Mouse (Mus musculus): ENCODE data around the gene Megf9. TPM values are rescaled to one million over a fixed set of nuclear protein-coding genes. Genes with fewer than 3 reads are reported as not detected.
A peak's percentile ranks its signal among the peaks of the same experiment; 100 is the strongest.

The Megf9 gene
- polyA plus RNA-seq (2014; fragmentation: Nextera tagmentation; extraction: Ambion mirVana): 28.7 and 33.0 TPM in 2 replicates

GRCm38 (mm10) chr4:70534891-70535269 lies at the start of gene Megf9:
Gene Megf9 (minus strand): TSS chr4:70534995.
- DNase-seq (ENCODE audit: low spot score) (peak; percentile 99), ATAC-seq (peak; percentile 98)
- H3K9ac ChIP-seq (ENCODE audit: low read length): peak within 1 kb of the TSS; percentile 98
- under 1% methylated on average over 45 of the region's 46 CpGs for WGBS
- no peaks in the 10 kb centered on the region for H3K27me3 ChIP-seq (replicated peaks; ENCODE audit: control insufficient read depth, insufficient read depth, low read length)
- H3K36me3 ChIP-seq (ENCODE audit: control insufficient read depth, insufficient read depth, low read length): no peaks in the 10 kb centered on the region
- peak within 1 kb of the TSS; percentile 92 for H3K4me2 ChIP-seq (ENCODE audit: low read length)
- H3K9me3 ChIP-seq (replicated peaks; ENCODE audit: control insufficient read depth, low read length): no peaks in the 10 kb centered on the region
- peak within 1 kb of the TSS; percentile 100 for H3K27ac ChIP-seq (ENCODE audit: low read depth, low read length)
- peak within 1 kb of the TSS; percentile 93 for H3K4me3 ChIP-seq (ENCODE audit: low read depth, low read length)
- peaks cover 35% of the 10 kb centered on the region for H3K4me1 ChIP-seq (ENCODE audit: control insufficient read depth, insufficient read depth, low read length)

GRCm38 (mm10) chr4:70579654-70580053 lies 44.9 kb upstream of the Megf9 start:
- no peak for ATAC-seq

GRCm38 (mm10) chr4:70578301-70578700 lies 43.5 kb upstream of the Megf9 start:
- no peak overlapping the region for H3K9ac ChIP-seq (ENCODE audit: low read length)
- H3K4me2 ChIP-seq (ENCODE audit: low read length): no peak overlapping the region
- 56% methylated on average over 3 of the region's 3 CpGs for WGBS
- ATAC-seq (no peak), DNase-seq (ENCODE audit: low spot score) (no peak)
- H3K9me3 ChIP-seq (replicated peaks; ENCODE audit: control insufficient read depth, low read length): no peaks in the 10 kb centered on the region
- no peaks in the 10 kb centered on the region for H3K27me3 ChIP-seq (replicated peaks; ENCODE audit: control insufficient read depth, insufficient read depth, low read length)
- H3K4me3 ChIP-seq (ENCODE audit: low read depth, low read length): no peak overlapping the region
- no peaks in the 10 kb centered on the region for H3K36me3 ChIP-seq (ENCODE audit: control insufficient read depth, insufficient read depth, low read length)
- H3K4me1 ChIP-seq (ENCODE audit: control insufficient read depth, insufficient read depth, low read length): no peaks in the 10 kb centered on the region
- no peak overlapping the region for H3K27ac ChIP-seq (ENCODE audit: low read depth, low read length)

More at GRCm38 (mm10) chr4:70579654-70580053, 44.9 kb upstream of the Megf9 start:
- Histone ChIP-seq H3K36me3 (ENCODE audit: control insufficient read depth, insufficient read depth, low read length) (no peaks in the 10 kb centered on the region), H3K27me3 (replicated peaks; ENCODE audit: control insufficient read depth, insufficient read depth, low read length) (no peaks in the 10 kb centered on the region), H3K4me2 (ENCODE audit: low read length) (no peak overlapping the region), H3K9me3 (replicated peaks; ENCODE audit: control insufficient read depth, low read length) (no peaks in the 10 kb centered on the region), H3K4me1 (ENCODE audit: control insufficient read depth, insufficient read depth, low read length) (no peaks in the 10 kb centered on the region), H3K9ac (ENCODE audit: low read length) (no peak overlapping the region), H3K27ac (ENCODE audit: low read depth, low read length) (no peak overlapping the region), H3K4me3 (ENCODE audit: low read depth, low read length) (no peak overlapping the region)
- peak; percentile 46 for DNase-seq (ENCODE audit: low spot score)
- WGBS: 60% methylated on average over 3 of the region's 3 CpGs

- no peaks in the 10 kb centered on the region for H3K9me3 ChIP-seq (replicated peaks; ENCODE audit: control insufficient read depth, low read length)
- no peaks in the 10 kb centered on the region for H3K36me3 ChIP-seq (ENCODE audit: control insufficient read depth, insufficient read depth, low read length)
- DNase-seq (ENCODE audit: low spot score) (no peak), ATAC-seq (no peak)
- H3K27me3 ChIP-seq (replicated peaks; ENCODE audit: control insufficient read depth, insufficient read depth, low read length): no peaks in the 10 kb centered on the region
- H3K9ac ChIP-seq (ENCODE audit: low read length): no peak overlapping the region
- no peak overlapping the region for H3K4me2 ChIP-seq (ENCODE audit: low read length)
- no peak overlapping the region for H3K4me3 ChIP-seq (ENCODE audit: low read depth, low read length)
- H3K4me1 ChIP-seq (ENCODE audit: control insufficient read depth, insufficient read depth, low read length): no peaks in the 10 kb centered on the region
- H3K27ac ChIP-seq (ENCODE audit: low read depth, low read length): no peak overlapping the region
These were observed 41.3 kb upstream of the Megf9 start for GRCm38 (mm10) chr4:70576096-70576495.

- ATAC-seq (no peak), DNase-seq (ENCODE audit: low spot score) (no peak)
- no peaks in the 10 kb centered on the region for H3K9me3 ChIP-seq (replicated peaks; ENCODE audit: control insufficient read depth, low read length)
- no peak overlapping the region for H3K4me2 ChIP-seq (ENCODE audit: low read length)
- H3K27me3 ChIP-seq (replicated peaks; ENCODE audit: control insufficient read depth, insufficient read depth, low read length): no peaks in the 10 kb centered on the region
- no peaks in the 10 kb centered on the region for H3K36me3 ChIP-seq (ENCODE audit: control insufficient read depth, insufficient read depth, low read length)
- WGBS: 68% methylated on average over 2 of the region's 2 CpGs
- H3K4me1 ChIP-seq (ENCODE audit: control insufficient read depth, insufficient read depth, low read length): no peaks in the 10 kb centered on the region
- no peak overlapping the region for H3K4me3 ChIP-seq (ENCODE audit: low read depth, low read length)
- H3K9ac ChIP-seq (ENCODE audit: low read length): no peak overlapping the region
- H3K27ac ChIP-seq (ENCODE audit: low read depth, low read length): no peak overlapping the region
These were observed 39.1 kb upstream of the Megf9 start for GRCm38 (mm10) chr4:70573926-70574325.

GRCm38 (mm10) chr4:70553888-70554287 lies 19.1 kb upstream of the Megf9 start:
- Histone ChIP-seq H3K36me3 (ENCODE audit: control insufficient read depth, insufficient read depth, low read length) (no peaks in the 10 kb centered on the region), H3K4me3 (ENCODE audit: low read depth, low read length) (no peak overlapping the region), H3K27ac (ENCODE audit: low read depth, low read length) (no peak overlapping the region), H3K9me3 (replicated peaks; ENCODE audit: control insufficient read depth, low read length) (no peaks in the 10 kb centered on the region), H3K27me3 (replicated peaks; ENCODE audit: control insufficient read depth, insufficient read depth, low read length) (no peaks in the 10 kb centered on the region), H3K9ac (ENCODE audit: low read length) (no peak overlapping the region), H3K4me2 (ENCODE audit: low read length) (no peak overlapping the region), H3K4me1 (ENCODE audit: control insufficient read depth, insufficient read depth, low read length) (no peaks in the 10 kb centered on the region)
- WGBS: 81% methylated on average over 2 of the region's 2 CpGs
- DNase-seq (ENCODE audit: low spot score) (no peak), ATAC-seq (no peak)

DNA sequence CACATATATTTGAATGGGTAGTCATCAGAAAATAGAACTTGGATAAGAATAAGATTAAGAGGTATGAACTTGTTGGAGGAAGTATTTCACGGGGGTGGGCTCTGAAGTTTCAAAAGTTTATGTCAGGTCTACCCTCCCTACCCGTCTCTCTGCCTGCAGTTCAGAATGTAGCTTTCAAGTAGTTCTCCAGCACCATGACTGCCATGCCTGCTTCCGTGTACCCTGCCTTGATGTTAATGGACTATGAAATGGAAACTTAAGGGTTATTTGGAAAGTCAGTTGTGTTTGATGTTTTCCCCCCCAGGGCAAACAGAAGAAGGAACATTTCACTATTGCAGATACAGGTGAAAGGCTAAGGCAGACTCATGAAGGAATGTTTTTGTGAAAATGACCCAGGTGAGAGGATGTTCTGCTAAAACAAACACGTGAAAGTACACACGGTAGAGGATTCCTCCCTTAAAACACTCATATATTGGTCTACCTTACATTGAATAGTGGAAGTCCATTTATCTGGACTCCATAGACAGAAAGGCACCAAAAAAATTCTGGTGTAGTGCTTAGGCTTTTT lies 18.5 kb upstream of the Megf9 start:
- Histone ChIP-seq H3K27ac (ENCODE audit: low read depth, low read length) (no peak overlapping the region), H3K36me3 (ENCODE audit: control insufficient read depth, insufficient read depth, low read length) (no peaks in the 10 kb centered on the region), H3K4me2 (ENCODE audit: low read length) (no peak overlapping the region), H3K9ac (ENCODE audit: low read length) (no peak overlapping the region), H3K4me3 (ENCODE audit: low read depth, low read length) (no peak overlapping the region), H3K9me3 (replicated peaks; ENCODE audit: control insufficient read depth, low read length) (no peaks in the 10 kb centered on the region), H3K27me3 (replicated peaks; ENCODE audit: control insufficient read depth, insufficient read depth, low read length) (no peaks in the 10 kb centered on the region), H3K4me1 (ENCODE audit: control insufficient read depth, insufficient read depth, low read length) (no peaks in the 10 kb centered on the region)
- DNase-seq (ENCODE audit: low spot score) (no peak), ATAC-seq (no peak)
- WGBS: 92% methylated on average over 5 of the region's 5 CpGs

GRCm38 (mm10) chr4:70552120-70552519 lies 17.3 kb upstream of the Megf9 start:
- Histone ChIP-seq H3K4me3 (ENCODE audit: low read depth, low read length) (no peak overlapping the region), H3K9ac (ENCODE audit: low read length) (no peak overlapping the region), H3K27me3 (replicated peaks; ENCODE audit: control insufficient read depth, insufficient read depth, low read length) (no peaks in the 10 kb centered on the region), H3K36me3 (ENCODE audit: control insufficient read depth, insufficient read depth, low read length) (no peaks in the 10 kb centered on the region), H3K4me1 (ENCODE audit: control insufficient read depth, insufficient read depth, low read length) (no peaks in the 10 kb centered on the region), H3K27ac (ENCODE audit: low read depth, low read length) (no peak overlapping the region), H3K9me3 (replicated peaks; ENCODE audit: control insufficient read depth, low read length) (no peaks in the 10 kb centered on the region), H3K4me2 (ENCODE audit: low read length) (no peak overlapping the region)
- ATAC-seq: no peak
- DNase-seq (ENCODE audit: low spot score): no peak
- WGBS: 48% methylated on average over 4 of the region's 4 CpGs

- DNase-seq (ENCODE audit: low spot score): no peak
- H3K4me2 ChIP-seq (ENCODE audit: low read length): no peak overlapping the region
- H3K9me3 ChIP-seq (replicated peaks; ENCODE audit: control insufficient read depth, low read length): no peaks in the 10 kb centered on the region
- no peak overlapping the region for H3K27ac ChIP-seq (ENCODE audit: low read depth, low read length)
- H3K9ac ChIP-seq (ENCODE audit: low read length): no peak overlapping the region
- ATAC-seq: no peak
- WGBS: 92% methylated on average over 8 of the region's 8 CpGs
- H3K4me1 ChIP-seq (ENCODE audit: control insufficient read depth, insufficient read depth, low read length): no peaks in the 10 kb centered on the region
- no peak overlapping the region for H3K4me3 ChIP-seq (ENCODE audit: low read depth, low read length)
- H3K27me3 ChIP-seq (replicated peaks; ENCODE audit: control insufficient read depth, insufficient read depth, low read length): no peaks in the 10 kb centered on the region
- no peaks in the 10 kb centered on the region for H3K36me3 ChIP-seq (ENCODE audit: control insufficient read depth, insufficient read depth, low read length)
These were observed 12.8 kb upstream of the Megf9 start for GRCm38 (mm10) chr4:70547411-70548148.
